In the genomic region with DNA sequence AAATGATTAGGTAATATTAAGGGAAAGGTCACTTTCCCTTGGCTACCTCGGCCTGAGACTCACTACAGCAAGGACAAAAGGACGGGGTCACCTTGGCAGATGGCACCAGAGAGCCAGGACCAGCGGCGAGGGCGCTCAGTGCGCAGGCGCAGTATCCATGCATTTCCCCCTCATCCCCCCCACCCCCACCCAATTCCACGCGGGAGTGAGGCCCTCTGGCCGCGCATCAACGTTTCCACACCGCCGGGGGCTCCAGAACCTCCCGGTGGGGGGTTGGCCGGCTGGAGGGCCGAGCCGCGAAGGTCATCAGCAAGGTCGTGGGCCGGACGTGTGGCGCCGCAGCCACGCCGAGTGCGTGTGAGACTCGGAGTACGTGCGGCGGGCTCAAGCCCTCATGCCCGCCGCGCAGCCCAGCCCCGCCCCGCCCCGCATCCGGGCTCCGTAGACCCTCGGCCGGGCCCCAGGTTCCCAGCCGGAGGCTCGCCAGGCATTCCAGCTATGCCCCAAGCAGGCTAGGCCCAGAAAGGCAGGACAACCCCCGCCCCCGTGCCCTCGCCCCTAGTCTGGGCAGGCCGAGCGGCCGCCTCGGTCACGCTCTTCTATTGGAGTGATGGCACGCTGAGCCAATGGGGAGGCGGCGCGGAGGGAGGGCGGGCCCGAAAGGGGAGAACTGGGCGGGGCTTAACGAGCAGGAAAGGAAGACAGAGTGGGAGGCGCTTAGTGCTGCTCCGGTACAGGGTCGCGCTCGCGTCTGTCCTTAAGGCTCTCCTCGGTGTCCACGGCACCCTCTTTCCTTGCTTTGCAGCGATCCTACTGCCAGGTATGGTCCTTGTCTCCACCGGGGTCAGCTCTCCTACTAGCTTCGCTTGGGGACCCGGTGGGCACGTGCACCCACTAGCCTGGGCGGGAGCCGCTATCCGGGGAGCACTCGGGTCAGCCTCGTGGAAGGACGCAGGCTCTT, we compare ENCODE assay signal across 8 mouse cellular contexts. TPM values are rescaled to one million over a fixed set of nuclear protein-coding genes. Genes with fewer than 3 reads are reported as not detected.
A peak's percentile ranks its signal among the peaks of the same experiment; 100 is the strongest.
DNase-seq lines count a peak whose midpoint lies in the region; ATAC-seq and TF ChIP-seq lines count a peak whose summit lies in the region.

A gene (plus strand): TSS at position 201 of the 961 bp plus-strand sequence.

- peak within 1 kb of the TSS; percentile 81 for H3K9ac ChIP-seq in ES-Bruce4 (ENCODE audit: low read depth, poor library complexity, severe bottlenecking)
- H3K9ac ChIP-seq in forebrain, embryonic 14.5 days (ENCODE audit: low read length): peak within 1 kb of the TSS; percentile 88
- H3K9ac ChIP-seq in neural tube, embryonic 15.5 days (replicated peaks): peak within 1 kb of the TSS; percentile 86

- peak within 1 kb of the TSS; percentile 69 for H3K27ac ChIP-seq in ES-Bruce4 (ENCODE audit: insufficient read depth, low read length)
- H3K27ac ChIP-seq in forebrain, embryonic 14.5 days (ENCODE audit: low read depth, low read length): peak within 1 kb of the TSS; percentile 99
- H3K27ac ChIP-seq in neural tube, embryonic 15.5 days (replicated peaks): peak within 1 kb of the TSS; percentile 99

- peak; percentile 86 for ATAC-seq in cerebellum, adult (ENCODE audit: insufficient number of reproducible peaks, low FRiP score, low TSS enrichment)
- ATAC-seq in forebrain, embryonic 14.5 days: peak; percentile 97
- ATAC-seq in neural tube, embryonic 15.5 days (ENCODE audit: low FRiP score): peak; percentile 95

- peaks cover 8% of the 10 kb centered on the region for H3K4me1 ChIP-seq in ES-Bruce4 (ENCODE audit: control insufficient read depth, insufficient read depth, low read length)
- peaks cover 19% of the 10 kb centered on the region for H3K4me1 ChIP-seq in forebrain, embryonic 14.5 days (ENCODE audit: control insufficient read depth, insufficient read depth, low read length)
- H3K4me1 ChIP-seq in neural tube, embryonic 15.5 days: peaks cover 56% of the 10 kb centered on the region

- DNase-seq in forebrain, embryonic 14.5 days (ENCODE audit: low spot score): peak; percentile 98
- DNase-seq in heart, postnatal 14 days: peak; percentile 97 to 98
- peak; percentile 97 for DNase-seq in layer of hippocampus, adult 11-12 months (ENCODE audit: low spot score)
- peak; percentile 93 to 95 for DNase-seq in lung, adult 18-20 months
- peak; percentile 89 for DNase-seq in thymus, adult 18-20 months

- H3K4me3 ChIP-seq in ES-Bruce4 (ENCODE audit: low read depth, low read length): peak within 1 kb of the TSS; percentile 99
- H3K4me3 ChIP-seq in forebrain, embryonic 14.5 days (ENCODE audit: low read depth, low read length): peak within 1 kb of the TSS; percentile 85
- H3K4me3 ChIP-seq in neural tube, embryonic 15.5 days (replicated peaks): peak within 1 kb of the TSS; percentile 85

- peak; percentile 92 for TF ChIP-seq POLR2A in ES-Bruce4 (IDR thresholded peaks at IDR 0.05; ENCODE audit: insufficient read depth, low read length)

- peaks cover 28% of the 10 kb centered on the region for H3K36me3 ChIP-seq in ES-Bruce4 (ENCODE audit: control insufficient read depth, insufficient read depth, low read length, poor library complexity, severe bottlenecking)
- H3K36me3 ChIP-seq in forebrain, embryonic 14.5 days (ENCODE audit: control insufficient read depth, insufficient read depth, low read length): peaks cover 17% of the 10 kb centered on the region
- H3K36me3 ChIP-seq in neural tube, embryonic 15.5 days: peaks cover 11% of the 10 kb centered on the region

- intact Hi-C loops in heart, postnatal 14 days (cut with DNase I): no loop called here

- TF ChIP-seq EP300 in ES-Bruce4 (IDR thresholded peaks at IDR 0.05; ENCODE audit: insufficient read depth, low read depth, low read length): peak; percentile 33; the same call in 1 of the 2 replicates

- H3K9me3 ChIP-seq in ES-Bruce4 (replicated peaks; ENCODE audit: control insufficient read depth, insufficient read depth, low read length, poor library complexity, severe bottlenecking): no peaks in the 10 kb centered on the region
- H3K9me3 ChIP-seq in forebrain, embryonic 14.5 days (replicated peaks; ENCODE audit: control insufficient read depth, low read length): no peaks in the 10 kb centered on the region
- H3K9me3 ChIP-seq in neural tube, embryonic 15.5 days (replicated peaks): no peaks in the 10 kb centered on the region

- TF ChIP-seq CTCF in ES-Bruce4 (IDR thresholded peaks at IDR 0.05; ENCODE audit: low read depth, low read length): no peak

- H3K4me2 ChIP-seq in forebrain, embryonic 14.5 days (ENCODE audit: low read length): peak within 1 kb of the TSS; percentile 91
- peak within 1 kb of the TSS; percentile 79 for H3K4me2 ChIP-seq in neural tube, embryonic 15.5 days

- no peaks in the 10 kb centered on the region for H3K27me3 ChIP-seq in ES-Bruce4 (ENCODE audit: control insufficient read depth, insufficient read depth, low read length, poor library complexity, severe bottlenecking)
- no peaks in the 10 kb centered on the region for H3K27me3 ChIP-seq in forebrain, embryonic 14.5 days (replicated peaks; ENCODE audit: control insufficient read depth, insufficient read depth, low read length)
- H3K27me3 ChIP-seq in neural tube, embryonic 15.5 days (replicated peaks): no peaks in the 10 kb centered on the region

- WGBS in forebrain, embryonic 14.5 days: under 1% methylated on average over 74 of the region's 78 CpGs
- WGBS in neural tube, embryonic 15.5 days: under 1% methylated on average over 74 of the region's 78 CpGs

RNA-seq across cellular contexts. Expression of the gene that starts here (rescaled TPM):
- polyA plus RNA-seq in ES-Bruce4 (2011; ENCODE audit: insufficient read depth, insufficient read length, low read depth, missing spikeins): 1,323 and 1,403 TPM in 2 replicates
- 958 and 988 TPM in 2 replicates for polyA plus RNA-seq in forebrain, embryonic 14.5 days (2014; fragmentation: Nextera tagmentation; extraction: Ambion mirVana)
- 100 to 1,000 TPM; 165 to 170 TPM for total RNA-seq in heart, postnatal 14 days (2021)
- 1,173 and 1,202 TPM in 2 replicates for polyA plus RNA-seq in neural tube, embryonic 15.5 days (2015; fragmentation: Nextera tagmentation; extraction: Ambion mirVana)

Comparison
In these comparisons a context has a peak if more than half of its experiments do, and no peak if none do; other contexts are left out.
1. Peak in every context shown above with its lines: DNase-seq, ATAC-seq, H3K4me3 ChIP-seq and H3K27ac ChIP-seq.